Mouse (Mus musculus) ES-E14 (cell line): ENCODE results near the gene Arfgap2. TPM values are rescaled to one million over a fixed set of nuclear protein-coding genes. Genes with fewer than 3 reads are reported as not detected.

Source experiments
- DNase-seq: peaks from one replicate; pipeline ENCODE4 v3.0.0-alpha.2; 2013; ENCODE audit warnings: low read depth, low spot score
- H3K27ac ChIP-seq: 2 replicates; pipeline ENCODE4 v1.5.1; 2012; ENCODE audit warnings: low read depth, mild to moderate bottlenecking, low read length, moderate library complexity, mixed read lengths; ENCODE audit not compliant: poor library complexity, insufficient read depth, severe bottlenecking
- H3K36me3 ChIP-seq: 2 replicates; pipeline ENCODE4 v1.6.1; 2012; ENCODE audit warnings: mild to moderate bottlenecking, low read length, moderate library complexity, mixed read lengths; ENCODE audit not compliant: control insufficient read depth, poor library complexity, insufficient read depth, severe bottlenecking
- H3K4me1 ChIP-seq, 2 experiments: fragments of 150-350 bp in 1 of 2; sonication (generic) in 1 of 2; 2 replicates each; pipeline ENCODE4 v1.6.1; 2012; ENCODE audit warnings: low read length in 2 of 2, mild to moderate bottlenecking in 1 of 2, mixed read lengths in 1 of 2; ENCODE audit not compliant: control insufficient read depth in 2 of 2, insufficient read depth in 2 of 2, poor library complexity in 1 of 2
- H3K4me3 ChIP-seq, 2 experiments: fragments of 150-350 bp in 1 of 2; sonication (generic) in 1 of 2; 2 replicates each; pipeline ENCODE4 v1.5.1; 2012; ENCODE audit warnings: low read length in 2 of 2, low read depth in 1 of 2, mild to moderate bottlenecking in 1 of 2, mixed read lengths in 1 of 2; ENCODE audit not compliant: insufficient read depth in 1 of 2, poor library complexity in 1 of 2, severe bottlenecking in 1 of 2
- H3K9ac ChIP-seq: 2 replicates; pipeline ENCODE4 v1.6.1; 2012; ENCODE audit warnings: low read depth, mild to moderate bottlenecking, low read length, mixed read lengths; ENCODE audit not compliant: poor library complexity, insufficient read depth, severe bottlenecking
- H3K9me3 ChIP-seq: fragments of 150-350 bp; sonication (generic); 2 replicates; pipeline ENCODE4 v1.6.1; 2012; ENCODE audit warnings: low read depth, mild to moderate bottlenecking, low read length; ENCODE audit not compliant: control insufficient read depth, insufficient read depth
- CHD2 ChIP-seq: IDR thresholded peaks from 2 replicates; pipeline ENCODE4 v1.6.1; 2014; ENCODE audit warnings: mild to moderate bottlenecking, low read depth, low read length, inconsistent platforms
- HCFC1 ChIP-seq: IDR thresholded peaks from 2 replicates; pipeline ENCODE4 v1.6.1; 2012; ENCODE audit warnings: low read length, inconsistent platforms, borderline replicate concordance; ENCODE audit not compliant: insufficient read depth
- MAFK ChIP-seq: IDR thresholded peaks from 2 replicates; pipeline ENCODE4 v1.6.1; 2014; ENCODE audit warnings: mild to moderate bottlenecking, low read depth, low read length, inconsistent platforms; ENCODE audit not compliant: insufficient read depth
- ZC3H11A ChIP-seq: IDR thresholded peaks from 2 replicates; pipeline ENCODE4 v1.6.1; 2012; ENCODE audit warnings: low read depth, mild to moderate bottlenecking, inconsistent platforms, low read length, borderline replicate concordance
- ZNF384 ChIP-seq: IDR thresholded peaks from 2 replicates; pipeline ENCODE4 v1.6.1; 2012; ENCODE audit warnings: low read depth, low read length, inconsistent platforms
- in situ Hi-C, 2 experiments: fragments of 600-800 bp; cut with MboI; formaldehyde crosslinking; loops; one replicate each; pipeline ENCODE4 v1.15.1; 2025; ENCODE audit warnings: low sequenced_read_pairs in 2 of 2, inconsistent platforms in 1 of 2; ENCODE audit not compliant: unreplicated experiment in 2 of 2
- total RNA-seq: library from RNA; depleted of rRNA; stranded (reverse); fragments of 300-350 nt; gene quantifications from 2 replicates; pipeline ENCODE4 v1.2.3, GENCODE M21; 2012; rRNA removed

The Arfgap2 gene
- total RNA-seq = 40.7 and 46.8 TPM in 2 replicates

DNA sequence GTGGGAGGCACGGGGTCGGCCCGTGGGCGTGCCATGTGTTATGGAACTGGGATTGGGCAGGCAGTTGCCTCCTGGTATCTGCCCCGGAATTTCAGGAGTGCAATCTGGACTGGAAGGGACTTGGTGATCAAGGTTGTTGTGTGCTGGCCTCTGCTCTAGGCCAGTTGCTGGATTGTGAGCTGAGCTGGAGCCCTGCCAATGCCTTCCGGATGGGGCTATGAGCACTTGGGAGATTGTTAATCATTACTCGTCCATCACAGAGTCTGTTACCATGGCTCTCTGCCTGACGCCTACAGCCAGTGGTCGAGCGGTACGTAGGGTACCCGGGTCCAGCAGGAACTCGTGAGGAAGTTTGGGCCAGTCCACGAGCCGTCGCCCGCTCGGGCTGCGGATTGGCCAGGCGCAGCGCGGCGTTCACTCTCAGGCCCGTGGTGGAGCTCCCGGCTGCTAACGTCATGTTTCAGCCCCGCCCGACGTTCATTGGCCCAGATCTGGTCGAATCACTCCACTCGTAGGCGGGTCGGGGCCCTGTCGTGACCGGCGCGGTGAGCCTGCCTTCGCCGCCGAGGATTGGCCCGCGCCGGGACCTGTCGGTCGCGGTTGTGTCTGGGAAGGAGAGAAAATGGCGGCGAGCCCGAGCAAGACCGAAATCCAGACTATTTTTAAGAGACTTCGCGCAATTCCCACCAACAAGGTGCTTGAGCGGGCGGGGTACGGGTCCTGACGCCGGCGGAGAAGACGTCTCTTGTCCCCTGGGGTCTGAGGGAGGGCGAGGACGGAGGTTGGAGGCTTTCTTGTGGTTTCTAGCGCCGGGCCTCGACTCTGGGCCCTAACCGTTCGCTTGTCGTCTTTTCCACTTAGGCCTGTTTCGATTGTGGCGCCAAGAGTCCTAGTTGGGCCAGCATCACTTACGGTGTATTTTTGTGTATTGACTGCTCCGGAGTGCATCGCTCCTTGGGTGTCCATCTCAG is at the start of gene Arfgap2:
Gene Arfgap2, plus strand, starts transcription at position 264 of the 971 bp plus-strand sequence.
- in situ Hi-C loops = no loop called here
- no peak for TF ChIP-seq ZC3H11A
- TF ChIP-seq HCFC1 = no peak; the same call in 1 of the 2 replicates
- TF ChIP-seq MAFK = no peak
- TF ChIP-seq ZNF384 = no peak
- no peak for TF ChIP-seq CHD2
- peaks cover 0 to 7% of the 10 kb centered on the region in 2 experiments; a peak in 2 of 4 replicates for H3K4me1 ChIP-seq
- DNase-seq = peak; percentile 90
- no peaks in the 10 kb centered on the region for H3K9me3 ChIP-seq
- H3K27ac ChIP-seq = peak within 1 kb of the TSS; percentile 61
- peak within 1 kb of the TSS; percentile 98 for H3K9ac ChIP-seq
- H3K36me3 ChIP-seq = peaks cover 23% of the 10 kb centered on the region
- H3K4me3 ChIP-seq = peak within 1 kb of the TSS; percentile 91

DNA sequence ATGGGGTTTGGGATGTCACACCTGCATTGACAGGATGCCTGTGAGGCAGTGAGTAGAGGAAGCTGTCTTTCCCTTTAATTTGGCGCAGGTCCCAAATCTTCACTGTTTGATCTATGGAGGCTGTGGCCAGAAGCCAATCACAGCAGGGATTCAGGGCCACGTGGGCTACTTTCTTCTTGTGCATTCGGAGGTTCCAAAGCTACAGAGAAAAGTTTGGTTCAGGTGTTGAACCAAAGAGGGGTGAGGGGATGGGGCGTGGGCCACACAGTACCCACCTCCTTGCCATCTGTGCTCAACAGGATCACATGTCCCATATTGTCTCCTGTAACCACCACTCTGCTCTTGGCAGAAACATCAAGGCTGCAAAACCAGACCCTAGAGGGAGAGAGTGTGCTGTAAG is 47.7 kb upstream of the Arfgap2 start:
- TF ChIP-seq ZNF384 (no peak), ZC3H11A (no peak)
- no peak overlapping the region for H3K9ac ChIP-seq
- no peak overlapping the region for H3K27ac ChIP-seq
- in situ Hi-C loops = no loop called here
- H3K36me3 ChIP-seq = peaks cover under 1% of the 10 kb centered on the region
- no peaks in the 10 kb centered on the region for H3K9me3 ChIP-seq
- no peak for DNase-seq
- H3K4me1 ChIP-seq = peaks cover 0 to 2% of the 10 kb centered on the region in 2 experiments; a peak in 1 of 4 replicates
- no peak overlapping the region for H3K4me3 ChIP-seq

DNA sequence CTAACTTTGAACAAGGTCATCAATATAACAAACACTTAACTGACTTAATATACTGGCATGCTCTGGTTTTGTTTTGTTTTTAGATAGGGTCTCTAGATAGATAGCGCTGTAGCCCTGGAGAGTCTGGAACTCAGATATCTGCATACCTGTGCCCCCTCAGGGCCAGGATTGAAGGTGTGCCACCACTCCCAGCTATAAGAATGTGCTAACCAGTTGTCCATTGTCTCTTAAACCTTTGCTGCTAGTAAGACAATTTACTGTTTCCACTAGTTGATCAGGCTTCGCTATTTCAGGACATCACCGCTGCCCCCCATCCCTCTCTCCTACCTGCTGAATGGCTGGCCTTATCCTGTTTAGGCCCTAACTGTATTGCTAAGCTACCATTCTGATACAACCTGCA is 44.3 kb upstream of the Arfgap2 start:
- no peak for TF ChIP-seq ZNF384
- TF ChIP-seq ZC3H11A = no peak
- TF ChIP-seq CHD2 = no peak
- TF ChIP-seq HCFC1 = no peak
- no peak for TF ChIP-seq MAFK

DNA sequence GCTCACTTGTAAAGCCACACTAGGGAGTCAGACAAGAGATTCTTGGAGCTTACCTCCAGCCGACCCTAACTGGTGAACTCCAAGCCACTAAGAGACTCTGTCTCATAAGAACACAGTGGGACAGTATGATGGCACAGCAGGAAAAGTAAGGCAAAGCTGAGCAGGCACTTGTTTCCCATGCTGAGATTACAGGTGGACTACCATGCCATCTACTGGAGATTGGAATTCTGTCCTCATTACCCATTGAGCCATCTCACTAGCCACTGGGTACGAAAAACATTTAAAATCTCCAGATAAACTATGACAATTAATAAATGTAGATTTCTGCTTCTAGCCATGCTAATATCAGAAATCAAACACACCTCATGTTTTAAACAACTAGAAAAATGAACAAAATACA is 41.2 kb upstream of the Arfgap2 start:
- TF ChIP-seq CHD2 = no peak
- no peak for TF ChIP-seq ZNF384
- no peak for TF ChIP-seq MAFK
- no peak for TF ChIP-seq ZC3H11A
- no peak for TF ChIP-seq HCFC1
- Histone ChIP-seq H3K9me3 (no peaks in the 10 kb centered on the region), H3K4me3 (no peak overlapping the region), H3K36me3 (no peaks in the 10 kb centered on the region), H3K4me1 (peaks cover 0 to 2% of the 10 kb centered on the region in 2 experiments; a peak in 1 of 4 replicates), H3K9ac (no peak overlapping the region), H3K27ac (no peak overlapping the region)
- DNase-seq = no peak
- in situ Hi-C loops = no loop called here

More for the DNA sequence above, 44.3 kb upstream of the Arfgap2 start:
- H3K9me3 ChIP-seq = no peaks in the 10 kb centered on the region
- H3K36me3 ChIP-seq = no peaks in the 10 kb centered on the region; the same call in 1 of the 2 replicates
- H3K4me3 ChIP-seq = no peak overlapping the region
- peaks cover 0 to 2% of the 10 kb centered on the region in 2 experiments; a peak in 1 of 4 replicates for H3K4me1 ChIP-seq
- H3K27ac ChIP-seq = no peak overlapping the region
- in situ Hi-C loops = no loop called here
- no peak overlapping the region for H3K9ac ChIP-seq
- DNase-seq = no peak
